Mouse (Mus musculus) embryonic facial prominence, embryonic 14.5 days (tissue): Measurements from ENCODE around the gene Kctd17. TPM values are rescaled to one million over a fixed set of nuclear protein-coding genes. Genes with fewer than 3 reads are reported as not detected.
A peak's percentile ranks its signal among the peaks of the same experiment; 100 is the strongest.

Experiments
- ATAC-seq: fragments of 200-750 bp; cut with Nextera tagmentation; 2 replicates; pipeline ENCODE4 v1.8.0; 2017; ENCODE audit warnings: low read depth, moderate number of reproducible peaks, moderate TSS enrichment
- DNase-seq: peaks from one replicate; pipeline ENCODE4 v3.0.0-alpha.2; 2015; ENCODE audit warnings: low spot score
- H3K27ac ChIP-seq: fragments of 300-500 bp; sonication (generic); replicated peaks from 2 replicates; pipeline ENCODE4 v1.5.1; 2014; ENCODE audit warnings: low read depth, mild to moderate bottlenecking, low read length, moderate library complexity
- H3K27me3 ChIP-seq: fragments of 300-500 bp; sonication (generic); replicated peaks from 2 replicates; pipeline ENCODE4 v1.6.1; 2014; ENCODE audit warnings: low read length; ENCODE audit not compliant: control insufficient read depth, insufficient read depth
- H3K36me3 ChIP-seq: fragments of 300-500 bp; sonication (generic); 2 replicates; pipeline ENCODE4 v1.6.1; 2014; ENCODE audit warnings: low read length, mixed read lengths; ENCODE audit not compliant: control insufficient read depth, insufficient read depth
- H3K4me1 ChIP-seq: fragments of 300-500 bp; sonication (generic); 2 replicates; pipeline ENCODE4 v1.6.1; 2014; ENCODE audit warnings: antibody characterized with exemption, low read length; ENCODE audit not compliant: control insufficient read depth, insufficient read depth
- H3K4me2 ChIP-seq: fragments of 300-500 bp; sonication (generic); 2 replicates; pipeline ENCODE4 v1.6.1; 2014; ENCODE audit warnings: low read depth, mild to moderate bottlenecking, low read length, moderate library complexity, mixed read lengths
- H3K4me3 ChIP-seq: fragments of 300-500 bp; sonication (generic); 2 replicates; pipeline ENCODE4 v1.5.1; 2014; ENCODE audit warnings: low read depth, mild to moderate bottlenecking, low read length
- H3K9ac ChIP-seq: fragments of 300-500 bp; sonication (generic); 2 replicates; pipeline ENCODE4 v1.6.1; 2014; ENCODE audit warnings: low read depth, mild to moderate bottlenecking, low read length, moderate library complexity, mixed read lengths
- H3K9me3 ChIP-seq: fragments of 300-500 bp; sonication (generic); 2 replicates; pipeline ENCODE4 v1.6.1; 2016; ENCODE audit warnings: low read length; ENCODE audit not compliant: control insufficient read depth
- WGBS: fragments of 180-500 bp; shearing (Covaris S2); extraction: QIAGEN DNeasy Blood & Tissue Kit; methylation state at CpG from one replicate; pipeline ENCODE4 v1.1.7; 2014; 5-methylcytosine and 5-hydroxymethylcytosine counted together
- polyA plus RNA-seq: library from polyadenylated mRNA; unstranded; fragments of >200 nt; fragmentation: Nextera tagmentation; extraction: Ambion mirVana; gene quantifications from 2 replicates; pipeline ENCODE4 v1.2.1, GENCODE M21; 2014

Gene Kctd17
- polyA plus RNA-seq, 1 experiment from 2014 or later = 46.9 TPM

DNA sequence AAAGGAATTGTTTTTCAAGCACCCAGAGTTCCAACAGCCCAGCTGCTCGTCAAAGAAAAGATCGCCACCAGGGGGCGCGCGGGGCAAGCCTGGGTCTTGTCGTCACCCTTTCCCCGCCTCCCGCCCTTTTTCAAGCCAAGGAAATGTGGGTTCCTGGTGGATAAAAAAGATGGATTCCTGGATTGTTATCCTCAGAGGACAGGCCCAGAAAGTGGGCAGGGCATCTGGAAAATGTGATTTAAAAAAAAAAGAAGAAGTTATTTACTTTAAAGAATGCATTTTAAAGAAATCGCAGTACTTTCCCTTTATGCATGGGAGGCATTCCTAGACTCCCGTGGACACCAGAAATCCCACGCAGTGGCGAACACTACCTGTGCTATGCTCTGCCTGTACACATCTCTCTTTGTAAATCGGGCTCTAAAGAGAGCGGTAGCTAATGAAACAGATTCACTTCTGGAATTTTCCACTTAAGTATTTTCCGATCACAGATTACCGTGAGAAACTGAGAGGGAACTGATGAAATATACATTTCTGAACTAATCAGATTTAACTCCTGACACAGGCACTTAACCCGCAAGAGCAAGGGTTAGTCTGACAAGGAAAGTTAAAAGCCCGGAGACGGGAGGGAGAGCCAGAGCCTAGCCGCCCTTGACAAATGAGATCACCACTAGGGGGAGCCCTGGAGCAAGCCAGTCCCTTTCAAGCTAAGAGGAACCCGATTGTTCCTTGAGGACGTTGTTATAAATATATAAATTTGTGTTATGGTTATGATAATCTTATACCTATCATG lies 19.6 kb downstream of the Kctd17 start:
- peak; percentile 68 for ATAC-seq
- Histone ChIP-seq H3K27ac (peak overlapping the region; percentile 90), H3K4me2 (peak overlapping the region; percentile 59), H3K4me1 (no peaks in the 10 kb centered on the region), H3K27me3 (no peaks in the 10 kb centered on the region), H3K36me3 (no peaks in the 10 kb centered on the region), H3K9me3 (no peaks in the 10 kb centered on the region), H3K4me3 (peak overlapping the region; percentile 28), H3K9ac (peak overlapping the region; percentile 36)
- peak; percentile 96 for DNase-seq
- WGBS = under 1% methylated on average over 22 of the region's 22 CpGs

DNA sequence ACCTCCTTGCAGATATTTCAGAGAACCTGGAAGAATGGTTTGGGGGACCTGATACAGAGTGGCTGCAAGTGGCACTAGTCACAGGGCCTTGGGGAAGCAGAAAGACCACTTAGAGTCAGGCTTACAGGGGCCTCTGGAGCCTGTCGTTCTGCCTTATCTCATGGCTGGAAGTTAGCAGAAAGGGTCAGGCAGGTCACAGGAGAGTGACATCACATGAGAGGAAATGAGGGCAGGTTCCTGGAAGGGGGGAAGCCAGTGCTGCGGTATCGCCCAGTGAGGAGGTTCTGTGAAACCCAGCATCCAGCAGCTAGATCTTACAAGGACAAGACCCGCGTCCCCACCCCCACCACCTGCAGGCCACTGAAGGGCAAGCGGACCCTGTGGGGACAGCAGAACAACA lies 20.8 kb downstream of the Kctd17 start:
- Histone ChIP-seq H3K36me3 (no peaks in the 10 kb centered on the region), H3K4me1 (no peaks in the 10 kb centered on the region), H3K27ac (no peak overlapping the region; the same call in 1 of the 2 replicates), H3K27me3 (no peaks in the 10 kb centered on the region), H3K9ac (no peak overlapping the region), H3K9me3 (no peaks in the 10 kb centered on the region), H3K4me2 (no peak overlapping the region), H3K4me3 (no peak overlapping the region)
- 65% methylated on average over 6 of the region's 6 CpGs for WGBS
- no peak for DNase-seq
- no peak for ATAC-seq

DNA sequence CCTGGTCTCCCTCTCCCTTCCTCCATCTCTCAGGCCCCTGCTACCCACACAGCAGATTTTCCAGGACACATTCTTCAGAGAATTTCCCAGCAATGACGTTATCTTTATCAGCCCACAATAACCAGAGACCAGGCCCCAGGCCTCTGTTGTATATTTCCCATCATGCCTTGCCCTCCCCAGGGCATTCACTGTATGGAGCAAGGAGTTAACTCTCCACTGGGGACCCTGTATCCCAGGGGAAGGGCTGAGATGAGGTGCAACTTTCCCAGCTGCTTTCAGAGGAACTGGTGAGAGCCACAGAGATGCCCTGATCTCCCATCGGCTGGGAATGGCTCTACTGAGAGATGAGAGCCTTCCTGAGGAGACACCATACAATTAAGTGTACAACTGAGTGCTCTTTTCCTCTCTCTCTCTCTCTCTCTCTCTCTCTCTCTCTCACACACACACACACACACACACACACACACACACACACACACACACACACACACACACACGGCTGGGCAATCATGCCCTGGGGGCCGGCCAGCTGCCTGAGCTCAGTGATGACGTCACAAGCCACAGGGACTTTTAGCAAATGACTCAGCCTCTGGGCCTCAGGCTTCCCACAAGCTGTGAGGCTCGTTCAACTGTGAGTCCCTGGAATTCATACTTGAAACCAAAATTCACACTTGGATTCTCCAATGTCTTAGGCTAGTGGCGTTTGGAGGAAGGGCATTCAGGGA lies 21.5 kb downstream of the Kctd17 start:
- Histone ChIP-seq H3K4me2 (no peak overlapping the region), H3K36me3 (no peaks in the 10 kb centered on the region), H3K4me3 (no peak overlapping the region), H3K4me1 (no peaks in the 10 kb centered on the region), H3K27ac (peak overlapping the region; percentile 67), H3K9me3 (no peaks in the 10 kb centered on the region), H3K9ac (no peak overlapping the region), H3K27me3 (no peaks in the 10 kb centered on the region)
- DNase-seq (peak; percentile 87), ATAC-seq (peak; percentile 27; the same call in 1 of the 2 replicates)
- WGBS = 33% methylated on average over 5 of the region's 7 CpGs

DNA sequence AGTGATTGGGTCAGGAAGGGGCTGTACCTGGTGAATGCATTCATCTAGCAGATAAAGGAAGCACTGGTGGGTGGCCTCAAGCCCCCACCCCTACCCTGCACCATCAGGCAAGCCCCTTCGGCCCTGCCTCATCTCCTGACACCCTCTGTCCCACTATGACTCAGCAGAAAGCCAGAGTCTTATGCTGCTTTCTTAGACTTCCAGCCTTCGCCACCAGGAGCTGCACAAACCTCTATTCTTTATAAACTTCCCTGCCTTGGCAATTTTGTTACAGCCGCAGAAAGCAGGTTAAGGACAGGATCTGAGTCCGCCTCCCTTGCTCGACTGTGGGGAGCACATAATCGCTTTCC lies 22.0 kb downstream of the Kctd17 start:
- Histone ChIP-seq H3K9me3 (no peaks in the 10 kb centered on the region), H3K9ac (no peak overlapping the region), H3K4me3 (no peak overlapping the region), H3K27me3 (no peaks in the 10 kb centered on the region), H3K4me1 (no peaks in the 10 kb centered on the region), H3K4me2 (no peak overlapping the region), H3K36me3 (no peaks in the 10 kb centered on the region), H3K27ac (peak overlapping the region; percentile 67)
- 89% methylated on average over 6 of the region's 6 CpGs for WGBS
- ATAC-seq = no peak
- DNase-seq = no peak

DNA sequence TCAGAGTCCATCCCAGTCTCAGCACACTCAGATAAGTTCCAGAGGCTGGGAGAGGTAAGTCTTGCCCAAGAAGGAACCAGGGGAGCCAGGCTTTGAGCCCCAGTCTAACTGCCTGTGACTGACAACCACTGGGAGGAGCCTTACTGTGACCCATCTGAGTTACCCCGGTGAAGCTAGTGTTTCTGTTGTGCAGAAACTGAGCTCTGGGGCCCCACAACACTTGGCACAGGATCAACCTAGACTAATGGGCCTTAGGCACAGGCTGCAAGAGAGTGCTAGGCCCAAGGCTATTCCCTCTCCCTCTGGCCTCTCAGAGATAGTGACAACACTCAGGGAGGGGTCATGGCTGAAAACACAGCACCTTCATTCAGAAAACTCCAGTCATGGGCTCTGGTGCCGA lies 22.8 kb downstream of the Kctd17 start:
- WGBS = 72% methylated on average over 2 of the region's 2 CpGs
- ATAC-seq (no peak), DNase-seq (no peak)
- Histone ChIP-seq H3K27ac (no peak overlapping the region), H3K27me3 (no peaks in the 10 kb centered on the region), H3K9ac (no peak overlapping the region), H3K4me1 (no peaks in the 10 kb centered on the region), H3K36me3 (no peaks in the 10 kb centered on the region), H3K4me3 (no peak overlapping the region), H3K9me3 (no peaks in the 10 kb centered on the region), H3K4me2 (no peak overlapping the region)

DNA sequence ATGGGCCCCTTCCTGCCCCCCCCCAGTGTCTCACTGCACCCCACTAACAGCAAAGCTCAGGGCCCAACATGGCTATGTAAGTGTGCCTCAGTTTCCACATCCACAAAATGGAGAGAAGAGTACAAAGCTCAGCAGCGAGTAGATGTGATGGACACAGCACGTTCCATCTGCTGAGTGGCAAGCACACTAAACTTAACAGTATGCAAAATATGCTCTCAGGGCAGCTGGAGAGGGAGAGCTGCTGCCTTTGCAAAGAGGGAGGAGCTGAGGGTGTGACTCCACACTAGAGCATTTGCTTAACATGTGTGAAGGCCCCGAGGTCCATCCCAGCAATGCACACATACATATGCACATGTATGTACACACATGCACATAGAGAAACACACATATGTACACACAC lies 24.6 kb downstream of the Kctd17 start:
- Histone ChIP-seq H3K27me3 (no peaks in the 10 kb centered on the region; the same call in 1 of the 2 replicates), H3K9me3 (no peaks in the 10 kb centered on the region), H3K9ac (no peak overlapping the region), H3K4me3 (no peak overlapping the region), H3K4me2 (no peak overlapping the region), H3K4me1 (no peaks in the 10 kb centered on the region), H3K27ac (no peak overlapping the region), H3K36me3 (no peaks in the 10 kb centered on the region)
- DNase-seq (no peak), ATAC-seq (no peak)
- 62% methylated on average over 3 of the region's 3 CpGs for WGBS

DNA sequence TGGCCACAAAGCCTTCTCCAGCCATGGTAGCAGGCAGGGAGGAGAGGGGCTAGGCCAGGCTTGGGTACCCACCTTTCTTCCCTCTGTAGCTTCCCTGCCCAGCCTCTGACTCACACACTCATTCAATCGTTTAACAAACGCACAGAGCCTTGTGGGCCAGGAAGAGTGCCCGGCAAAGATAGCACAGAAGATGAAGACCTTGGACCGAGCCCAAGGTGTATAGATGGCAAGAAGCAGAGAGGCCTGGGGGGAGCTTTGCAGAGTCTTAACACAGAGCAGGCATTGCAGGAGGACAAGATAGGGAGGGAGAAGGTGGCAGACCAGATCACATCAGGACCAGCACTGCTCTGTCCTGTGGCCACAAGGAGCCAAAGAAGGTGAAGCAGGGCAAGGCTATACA lies 26.8 kb downstream of the Kctd17 start:
- H3K4me2 ChIP-seq = no peak overlapping the region
- no peaks in the 10 kb centered on the region; the same call in 1 of the 2 replicates for H3K27me3 ChIP-seq
- H3K9me3 ChIP-seq = no peaks in the 10 kb centered on the region
- no peak for DNase-seq
- no peak overlapping the region for H3K9ac ChIP-seq
- H3K36me3 ChIP-seq = no peaks in the 10 kb centered on the region
- ATAC-seq = no peak
- 68% methylated on average over 4 of the region's 4 CpGs for WGBS
- H3K4me1 ChIP-seq = no peaks in the 10 kb centered on the region
- H3K27ac ChIP-seq = no peak overlapping the region
- no peak overlapping the region for H3K4me3 ChIP-seq

DNA sequence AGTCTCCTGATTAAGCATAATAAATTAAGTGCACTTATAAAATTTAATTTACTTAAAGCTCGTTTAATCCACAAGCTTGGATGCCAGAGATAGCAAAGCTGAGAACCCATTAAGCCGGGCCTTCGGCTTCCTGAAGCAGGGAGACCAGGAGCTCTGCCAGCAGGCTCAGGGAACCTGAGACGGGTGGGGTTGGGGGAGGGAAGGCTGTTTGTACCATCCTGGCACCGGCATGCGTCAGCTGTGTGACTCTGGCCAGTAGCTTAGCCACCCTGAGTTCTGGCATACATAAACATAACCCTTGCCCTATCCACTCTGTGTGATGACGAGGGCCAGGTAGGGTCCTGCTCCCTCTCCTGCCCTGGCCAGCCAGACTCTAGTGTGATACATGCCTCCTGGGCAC lies 27.7 kb downstream of the Kctd17 start:
- no peak overlapping the region for H3K4me2 ChIP-seq
- H3K27me3 ChIP-seq = no peaks in the 10 kb centered on the region; the same call in 1 of the 2 replicates
- H3K4me1 ChIP-seq = no peaks in the 10 kb centered on the region
- 0 out of 2 replicates have a peak, but pooled peaks have one; percentile 35 for ATAC-seq
- H3K9ac ChIP-seq = no peak overlapping the region
- H3K4me3 ChIP-seq = no peak overlapping the region
- DNase-seq = peak; percentile 65
- H3K36me3 ChIP-seq = no peaks in the 10 kb centered on the region
- no peaks in the 10 kb centered on the region for H3K9me3 ChIP-seq
- no peak overlapping the region for H3K27ac ChIP-seq
- 37% methylated on average over 7 of the region's 7 CpGs for WGBS
